Mouse (Mus musculus): ENCODE data around the gene Mapk8ip3.

GRCm38 (mm10) chr17:24893276-24893675, 43.5 kb downstream of the Mapk8ip3 start:
- TF ChIP-seq POLR2A (IDR thresholded peaks at IDR 0.05; ENCODE audit: low read depth, low read length) (no peak), CTCF (conservative IDR thresholded peaks at IDR 0.05; ENCODE audit: insufficient read depth, insufficient read length, low read depth, low read length) (no peak)
